Mouse (Mus musculus): ENCODE measurements at regions not wholly inside any gene's neighbourhood (a gene's known extent, or its start where the extent isn't known, plus 50 kb on each side); places are given as distances from the start of the nearest gene placed in this dataset.

- ChIA-PET CTCF (no interaction called here), POLR2A (no interaction called here)
Measured at GRCm38 (mm10) chr6:4811181-4811775, 64.2 kb downstream of the Peg10 start.

GRCm38 (mm10) chr6:4813206-4813605 is 66.1 kb downstream of the Peg10 start:
- ChIA-PET POLR2A (no interaction called here), CTCF (no interaction called here)

DNA sequence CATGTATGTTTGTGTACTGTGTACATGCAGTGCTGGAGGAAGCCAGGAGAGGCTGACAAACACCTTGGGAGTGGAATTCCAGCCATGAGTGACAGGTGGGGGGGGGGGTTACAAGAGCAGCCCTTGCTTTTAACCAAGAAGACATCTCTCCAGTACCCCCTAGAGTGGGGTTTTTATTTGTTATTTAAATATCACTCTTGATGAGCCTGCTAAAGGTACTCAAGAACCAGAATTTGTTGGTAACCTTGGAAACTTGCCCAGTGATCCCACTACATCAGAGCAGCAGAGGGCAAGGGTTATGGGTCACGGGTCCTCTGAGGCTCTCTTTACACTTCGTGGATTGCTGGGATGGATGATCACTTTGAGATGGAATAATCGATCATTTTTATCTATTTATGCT is 69.8 kb downstream of the Peg10 start:
- CTCF ChIA-PET = no interaction called here
- POLR2A ChIA-PET = no interaction called here

DNA sequence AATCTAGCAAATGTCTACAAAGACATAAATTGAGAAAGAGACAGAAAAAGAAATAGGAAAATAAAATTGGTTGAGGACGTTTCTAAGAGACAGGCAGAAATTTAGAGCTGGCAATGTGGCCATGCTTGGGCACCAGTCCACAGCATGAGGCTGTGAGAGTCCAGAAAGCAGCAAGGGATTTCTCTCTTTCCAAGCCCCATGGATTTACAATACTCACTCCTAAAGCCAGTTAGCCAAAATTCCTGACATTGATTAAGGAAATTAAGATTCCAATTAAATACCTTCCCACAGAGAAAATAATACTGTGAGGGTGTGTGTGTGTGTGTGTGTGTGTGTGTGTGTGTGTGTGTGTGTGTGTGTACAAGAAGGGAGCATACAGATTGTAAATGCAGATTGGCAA is 61.5 kb upstream of the Ppp1r9a start:
- ChIA-PET POLR2A (no interaction called here), CTCF (no interaction called here)

GRCm38 (mm10) chr6:4849747-4850146 is 53.0 kb upstream of the Ppp1r9a start:
- POLR2A ChIA-PET = no interaction called here
- CTCF ChIA-PET = no interaction called here

DNA sequence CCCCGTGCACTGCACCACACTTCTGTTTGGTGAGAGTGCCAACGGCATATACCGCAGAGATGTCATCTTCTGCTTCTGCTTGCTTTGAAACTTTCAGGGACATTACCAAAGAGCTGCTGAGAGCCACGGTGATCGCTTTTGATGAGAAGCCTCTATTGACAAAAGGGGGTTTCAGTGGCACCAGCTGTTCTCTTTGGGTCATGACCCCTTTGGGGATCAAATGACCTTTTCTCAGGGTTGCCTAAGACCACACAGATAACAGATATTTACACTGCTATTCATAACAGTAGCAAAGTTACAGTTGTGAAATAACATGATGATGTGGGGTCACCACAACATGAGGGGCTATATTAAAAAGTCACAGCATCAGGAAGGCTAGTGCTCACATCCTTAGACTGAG is 51.7 kb upstream of the Ppp1r9a start:
- POLR2A ChIA-PET = interaction anchor here in 1 of 4 experiments (0.6 to 1.5 kb wide), 4 partner anchors 8 to 80 kb away, joined by 3 to 4 read pairs (median 3); no protein-coding TSS in a partner anchor
- CTCF ChIA-PET = no interaction called here
